Mouse (Mus musculus) midbrain, embryonic 11.5 days (tissue): ENCODE measurements around the gene Gm10799. TPM values are rescaled to one million over a fixed set of nuclear protein-coding genes. Genes with fewer than 3 reads are reported as not detected.

Experiments used
- ATAC-seq: fragments of 200-750 bp; cut with Nextera tagmentation; 2 replicates; pipeline ENCODE4 v1.8.0; 2017; ENCODE audit warnings: moderate TSS enrichment, moderate library complexity; ENCODE audit not compliant: low FRiP score
- DNase-seq: peaks from one replicate; pipeline ENCODE4 v3.0.0; 2015; ENCODE audit warnings: low spot score; ENCODE audit errors: missing footprints
- H3K27ac ChIP-seq: fragments of 300-500 bp; sonication (generic); 2 replicates; pipeline ENCODE4 v1.5.1; 2014; ENCODE audit warnings: low read depth, low read length
- H3K27me3 ChIP-seq: fragments of 300-500 bp; sonication (generic); 2 replicates; pipeline ENCODE4 v1.6.1; 2014; ENCODE audit warnings: mild to moderate bottlenecking, low read length, moderate library complexity, mixed read lengths; ENCODE audit not compliant: control insufficient read depth, insufficient read depth
- H3K36me3 ChIP-seq: fragments of 300-500 bp; sonication (generic); 2 replicates; pipeline ENCODE4 v1.6.1; 2014; ENCODE audit warnings: mild to moderate bottlenecking, low read length, moderate library complexity, mixed read lengths; ENCODE audit not compliant: control insufficient read depth, insufficient read depth
- H3K4me1 ChIP-seq: fragments of 300-500 bp; sonication (generic); 2 replicates; pipeline ENCODE4 v1.6.1; 2014; ENCODE audit warnings: low read length; ENCODE audit not compliant: control insufficient read depth, insufficient read depth
- H3K4me2 ChIP-seq: fragments of 300-500 bp; sonication (generic); 2 replicates; pipeline ENCODE4 v1.6.1; 2014; ENCODE audit warnings: mild to moderate bottlenecking, moderate library complexity
- H3K4me3 ChIP-seq: fragments of 300-500 bp; sonication (generic); 2 replicates; pipeline ENCODE4 v1.5.1; 2014; ENCODE audit warnings: low read depth, low read length
- H3K9ac ChIP-seq: fragments of 300-500 bp; sonication (generic); 2 replicates; pipeline ENCODE4 v1.6.1; 2014; ENCODE audit warnings: low read length
- H3K9me3 ChIP-seq: fragments of 300-500 bp; sonication (generic); 2 replicates; pipeline ENCODE4 v1.6.1; 2016; ENCODE audit warnings: low read length; ENCODE audit not compliant: control insufficient read depth
- WGBS: fragments of 180-500 bp; shearing (Covaris S2); extraction: QIAGEN DNeasy Blood & Tissue Kit; methylation state at CpG from one replicate; pipeline ENCODE4 v1.1.7; 2014; 5-methylcytosine and 5-hydroxymethylcytosine counted together
- polyA plus RNA-seq: library from polyadenylated mRNA; unstranded; fragments of >200 nt; fragmentation: Nextera tagmentation; extraction: Ambion mirVana; gene quantifications from 2 replicates; pipeline ENCODE4 v1.2.1, GENCODE M21; 2014

The Gm10799 gene
- polyA plus RNA-seq, 1 experiment from 2014 or later, result not detected

DNA sequence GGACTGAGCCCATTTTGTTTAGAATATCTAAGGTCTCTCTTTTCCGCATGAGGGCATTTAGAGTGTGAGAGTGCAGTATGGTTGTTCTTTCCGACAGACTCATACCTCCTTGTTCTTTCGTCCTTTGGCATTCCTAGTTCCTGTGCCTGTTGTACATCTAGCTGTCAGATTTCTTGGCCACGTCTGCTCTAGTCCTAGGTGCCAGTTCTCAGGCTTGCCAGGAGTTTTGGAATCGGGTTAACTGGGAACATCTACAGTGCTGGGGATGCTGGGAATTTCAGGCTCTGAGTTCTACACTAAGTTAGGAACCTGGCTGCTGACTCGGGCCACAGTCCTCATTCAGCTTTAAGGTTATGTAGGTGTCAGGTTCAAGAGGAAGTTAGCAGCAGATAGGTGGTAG is 32.8 kb downstream of the Gm10799 start:
- peak; percentile 39 for DNase-seq
- WGBS, result 87% methylated on average over 6 of the region's 6 CpGs
- Histone ChIP-seq H3K36me3 (no peaks in the 10 kb centered on the region), H3K4me2 (no peak overlapping the region), H3K27me3 (no peaks in the 10 kb centered on the region), H3K9me3 (no peaks in the 10 kb centered on the region), H3K27ac (no peak overlapping the region), H3K4me1 (no peaks in the 10 kb centered on the region), H3K9ac (no peak overlapping the region), H3K4me3 (no peak overlapping the region)
- no peak for ATAC-seq

DNA sequence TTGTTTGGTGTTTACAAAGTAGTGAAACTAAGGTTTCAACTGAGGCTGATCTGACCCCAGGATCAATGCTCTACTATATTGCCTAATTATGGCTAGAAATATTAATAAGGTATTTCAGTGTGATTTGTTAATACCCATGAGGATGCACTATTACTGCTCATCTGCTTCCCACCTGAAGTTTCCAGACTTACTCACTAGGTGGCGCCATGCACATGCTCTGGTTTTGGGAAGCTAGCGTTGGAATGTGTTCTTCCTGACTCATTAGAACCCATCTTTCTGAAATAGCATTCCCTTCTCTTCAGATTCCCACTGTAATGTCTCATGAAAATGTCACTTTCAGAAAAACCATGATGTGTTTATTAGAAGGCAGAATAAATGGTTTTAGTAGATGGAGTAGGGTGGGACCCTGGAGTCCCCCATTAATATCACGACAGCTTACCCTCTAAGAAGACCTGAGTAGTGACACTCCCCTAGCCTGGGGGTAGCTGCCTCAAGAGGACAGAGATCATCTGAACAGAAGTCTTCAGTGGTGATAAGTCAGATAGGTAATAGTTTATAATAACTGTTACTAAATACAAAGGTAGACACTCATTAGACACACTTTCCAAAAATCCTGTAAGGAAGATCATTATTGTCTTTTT is 33.4 kb downstream of the Gm10799 start:
- H3K4me1 ChIP-seq, result no peaks in the 10 kb centered on the region
- WGBS, result 31% methylated on average over 3 of the region's 3 CpGs
- H3K4me2 ChIP-seq, result no peak overlapping the region
- peak; percentile 98 for DNase-seq
- H3K9me3 ChIP-seq, result no peaks in the 10 kb centered on the region
- ATAC-seq, result no peak
- no peak overlapping the region for H3K9ac ChIP-seq
- H3K27ac ChIP-seq, result no peak overlapping the region
- H3K27me3 ChIP-seq, result no peaks in the 10 kb centered on the region
- no peak overlapping the region for H3K4me3 ChIP-seq
- no peaks in the 10 kb centered on the region for H3K36me3 ChIP-seq

DNA sequence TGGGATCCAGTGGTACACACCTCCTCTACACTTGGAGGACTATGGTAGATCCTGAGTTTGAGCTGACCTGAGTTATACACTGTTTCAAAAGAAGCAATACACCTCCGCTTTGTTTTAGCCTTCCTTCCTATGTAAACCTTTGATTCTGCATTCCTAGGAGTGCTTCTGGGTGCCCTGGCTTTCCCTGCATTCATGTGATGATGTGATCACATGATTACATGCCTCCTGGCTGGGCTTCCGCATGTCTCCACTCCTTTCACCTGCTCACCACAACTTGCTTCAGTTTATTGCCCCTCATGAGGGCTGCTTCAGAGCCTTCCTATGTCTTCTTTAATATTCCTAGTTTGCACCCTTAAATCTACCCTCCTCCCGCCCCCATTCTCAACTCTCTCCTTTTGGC is 36.3 kb downstream of the Gm10799 start:
- peaks cover 11% of the 10 kb centered on the region for H3K4me1 ChIP-seq
- H3K27ac ChIP-seq, result no peak overlapping the region
- DNase-seq (peak; percentile 39), ATAC-seq (no peak)
- H3K9ac ChIP-seq, result no peak overlapping the region
- H3K4me3 ChIP-seq, result no peak overlapping the region
- H3K4me2 ChIP-seq, result no peak overlapping the region
- no peaks in the 10 kb centered on the region for H3K36me3 ChIP-seq
- H3K9me3 ChIP-seq, result no peaks in the 10 kb centered on the region
- WGBS, result 86% methylated on average over 3 of the region's 3 CpGs
- no peaks in the 10 kb centered on the region for H3K27me3 ChIP-seq

DNA sequence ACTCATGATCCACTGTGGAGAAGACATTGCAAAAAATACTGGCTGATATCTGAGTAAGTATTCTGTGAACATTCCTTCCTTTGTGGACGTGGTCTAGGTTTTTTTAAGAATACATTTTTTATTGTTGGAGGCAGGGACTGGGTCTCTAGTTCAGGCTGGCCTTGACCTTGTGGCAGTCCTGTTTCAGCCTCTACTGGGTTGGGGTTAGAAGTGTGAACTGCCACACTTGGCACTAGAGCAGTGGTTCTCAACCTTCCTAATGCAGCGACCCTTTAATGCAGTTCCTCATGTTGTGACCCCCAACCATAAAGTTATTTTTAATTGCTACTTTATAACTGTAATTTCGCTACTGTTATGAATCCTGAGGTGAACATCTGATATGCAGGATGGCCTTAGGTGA is 38.0 kb downstream of the Gm10799 start:
- DNase-seq, result peak; percentile 41
- H3K4me1 ChIP-seq, result peaks cover 11% of the 10 kb centered on the region
- H3K27me3 ChIP-seq, result no peaks in the 10 kb centered on the region
- 90% methylated on average over 3 of the region's 3 CpGs for WGBS
- no peaks in the 10 kb centered on the region for H3K36me3 ChIP-seq
- no peak overlapping the region for H3K4me2 ChIP-seq
- no peaks in the 10 kb centered on the region for H3K9me3 ChIP-seq
- ATAC-seq, result no peak
- H3K9ac ChIP-seq, result no peak overlapping the region
- no peak overlapping the region for H3K27ac ChIP-seq
- H3K4me3 ChIP-seq, result no peak overlapping the region

DNA sequence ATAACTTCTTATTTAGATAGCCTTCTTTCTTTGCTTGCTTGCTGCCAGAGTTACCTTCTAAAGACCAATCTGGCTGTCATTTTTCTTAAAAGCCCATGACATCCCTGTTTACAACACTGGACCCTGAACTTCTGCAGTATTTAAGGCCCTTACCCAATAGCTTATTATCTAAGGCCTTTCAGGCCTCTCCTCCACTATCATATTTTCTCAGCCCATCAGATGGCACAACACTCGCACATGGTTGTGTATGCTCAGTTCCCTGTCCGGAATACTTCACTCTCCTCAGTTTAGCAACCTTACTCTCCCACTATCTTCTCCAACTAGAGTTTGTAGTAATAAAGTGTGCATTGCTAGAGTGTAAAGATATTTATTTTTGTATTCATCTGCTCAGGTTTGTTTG is 39.3 kb downstream of the Gm10799 start:
- no peak for ATAC-seq
- peak overlapping the region; percentile 58 for H3K4me2 ChIP-seq

DNA sequence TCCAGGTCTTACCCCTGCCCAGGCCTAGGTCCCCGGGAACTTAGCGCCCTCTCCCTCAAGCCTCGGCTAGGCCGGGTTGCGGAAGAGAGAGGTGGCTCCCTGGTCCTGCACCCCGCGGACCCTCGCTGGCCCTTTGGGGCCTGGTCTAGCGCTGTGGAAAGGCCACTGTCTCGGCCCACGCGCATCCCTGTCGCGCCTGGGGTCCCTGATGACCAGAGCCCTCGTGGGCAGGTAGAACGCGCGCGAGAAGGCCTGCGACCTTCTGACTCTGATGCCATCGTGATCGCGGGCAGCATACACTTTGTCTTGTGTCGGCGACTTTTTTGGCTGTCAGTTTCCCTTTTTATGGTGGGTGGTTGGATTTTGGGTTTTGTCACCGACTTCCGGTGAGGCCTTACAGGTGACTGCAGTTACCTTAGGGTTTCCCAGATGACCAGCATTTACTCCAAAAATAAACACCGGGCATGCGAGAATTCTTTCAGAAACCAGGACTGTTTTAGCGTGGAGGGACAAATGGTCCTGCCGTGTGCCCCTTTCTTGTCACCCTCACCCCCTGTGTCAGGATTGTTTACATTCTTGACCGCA is 40.1 kb downstream of the Gm10799 start, which contains the start of gene 4931422A03Rik:
TSS of gene 4931422A03Rik (minus strand) at position 223 of the 585 bp plus-strand sequence.
- Histone ChIP-seq H3K27ac (peak within 1 kb of the TSS; percentile 20; the same call in 1 of the 2 replicates), H3K9ac (peak within 1 kb of the TSS; percentile 97), H3K27me3 (no peaks in the 10 kb centered on the region), H3K9me3 (no peaks in the 10 kb centered on the region), H3K4me1 (peaks cover 11% of the 10 kb centered on the region), H3K36me3 (no peaks in the 10 kb centered on the region), H3K4me2 (peak within 1 kb of the TSS; percentile 58), H3K4me3 (peak within 1 kb of the TSS; percentile 94)
- 2% methylated on average over 32 of the region's 32 CpGs for WGBS
- no peak; the same call in 1 of the 2 replicates for ATAC-seq
- DNase-seq, result peak; percentile 87

More for the DNA sequence above, 39.3 kb downstream of the Gm10799 start:
- Histone ChIP-seq H3K9me3 (no peaks in the 10 kb centered on the region), H3K9ac (no peak overlapping the region), H3K27me3 (no peaks in the 10 kb centered on the region), H3K36me3 (no peaks in the 10 kb centered on the region), H3K4me3 (peak overlapping the region; percentile 94; the same call in 1 of the 2 replicates), H3K27ac (no peak overlapping the region), H3K4me1 (peaks cover 11% of the 10 kb centered on the region)
- DNase-seq, result peak; percentile 62
- 86% methylated on average over 2 of the region's 2 CpGs for WGBS

DNA sequence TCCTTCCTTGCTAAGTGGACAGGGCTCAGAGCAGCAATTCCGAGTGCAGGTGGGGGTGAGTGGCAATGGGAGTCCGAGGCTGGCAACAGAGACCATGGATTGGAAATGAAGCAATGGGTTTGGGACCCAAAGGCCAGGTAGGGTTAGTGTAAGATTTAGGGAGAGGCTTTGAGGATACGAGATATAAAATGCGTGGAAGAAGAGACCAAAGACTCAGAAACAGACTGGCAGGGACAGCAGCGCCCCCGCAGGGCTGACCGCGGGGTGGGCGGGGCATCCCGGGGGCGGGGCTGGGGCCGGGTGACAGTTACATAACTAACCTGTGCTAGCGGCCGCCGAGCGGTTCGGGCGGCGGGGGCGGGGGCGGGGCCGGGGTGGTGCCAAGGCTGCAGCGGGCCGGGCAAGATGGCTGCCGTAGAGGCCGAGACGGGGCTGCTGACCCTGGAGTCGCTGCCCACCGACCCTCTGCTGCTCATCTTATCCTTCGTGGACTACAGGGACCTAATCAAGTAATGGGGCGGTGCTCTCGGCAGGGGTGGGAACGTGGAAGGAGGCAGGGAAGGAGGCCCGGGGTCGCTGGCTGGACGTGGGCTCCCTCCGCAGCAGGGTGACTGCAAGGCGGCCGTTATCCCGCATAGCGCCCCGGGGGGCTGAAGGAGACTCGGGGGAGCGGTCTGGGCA is 40.8 kb downstream of the Gm10799 start, which contains the start of gene Fbxo3:
TSS of gene Fbxo3 (plus strand) at position 264 of the 681 bp plus-strand sequence.
- H3K27me3 ChIP-seq, result no peaks in the 10 kb centered on the region
- peak within 1 kb of the TSS; percentile 20; the same call in 1 of the 2 replicates for H3K27ac ChIP-seq
- peaks cover 11% of the 10 kb centered on the region for H3K4me1 ChIP-seq
- ATAC-seq (peak; percentile 99), DNase-seq (peak; percentile 97)
- H3K4me3 ChIP-seq, result peak within 1 kb of the TSS; percentile 94
- 1% methylated on average over 44 of the region's 44 CpGs for WGBS
- H3K36me3 ChIP-seq, result no peaks in the 10 kb centered on the region
- peak within 1 kb of the TSS; percentile 58 for H3K4me2 ChIP-seq
- H3K9ac ChIP-seq, result peak within 1 kb of the TSS; percentile 97
- no peaks in the 10 kb centered on the region for H3K9me3 ChIP-seq

DNA sequence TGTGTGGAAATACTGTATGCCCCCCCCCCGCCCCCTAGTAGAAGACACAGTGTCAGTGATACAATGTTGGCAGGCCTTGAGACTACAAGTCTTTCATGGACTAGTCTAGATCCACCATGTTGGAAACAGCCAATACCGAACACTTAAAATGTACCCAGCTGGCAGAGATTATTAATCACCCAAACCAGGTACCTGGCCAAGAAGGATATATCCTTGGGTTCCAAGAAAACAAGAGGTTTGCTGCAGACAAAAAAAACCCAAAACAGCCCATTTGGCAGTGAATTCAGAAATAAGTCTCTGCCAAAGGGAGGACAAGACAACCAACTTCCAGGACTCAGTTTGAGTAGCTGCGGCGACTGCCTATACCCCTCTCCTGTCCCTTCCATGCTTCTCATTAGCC is 43.7 kb downstream of the Gm10799 start:
- Histone ChIP-seq H3K9me3 (no peaks in the 10 kb centered on the region), H3K4me3 (no peak overlapping the region), H3K36me3 (no peaks in the 10 kb centered on the region), H3K9ac (no peak overlapping the region), H3K4me2 (no peak overlapping the region), H3K4me1 (peaks cover 11% of the 10 kb centered on the region), H3K27ac (no peak overlapping the region), H3K27me3 (no peaks in the 10 kb centered on the region)
- DNase-seq (peak; percentile 54), ATAC-seq (no peak)
- 90% methylated on average over 4 of the region's 4 CpGs for WGBS

DNA sequence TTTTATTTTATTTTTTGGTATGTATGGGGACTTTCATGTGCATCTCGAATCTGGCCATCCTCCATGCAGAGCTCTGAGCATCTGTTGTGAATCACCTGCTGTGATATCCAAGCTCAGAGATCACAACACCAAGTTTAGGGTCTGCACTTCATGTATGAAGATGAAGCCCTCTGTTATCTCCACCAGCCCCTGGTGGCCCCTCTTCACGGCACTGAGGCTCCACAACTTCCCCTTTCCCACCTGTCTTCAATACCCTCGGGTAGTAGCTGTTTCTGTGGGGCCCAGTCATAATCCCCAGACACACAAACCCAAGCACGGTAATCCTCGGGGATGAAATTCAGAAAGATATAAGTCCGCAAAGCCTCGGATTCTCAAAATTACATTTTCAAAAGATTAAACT is 45.3 kb downstream of the Gm10799 start:
- no peak overlapping the region for H3K27ac ChIP-seq
- peak; percentile 4 for DNase-seq
- no peak overlapping the region for H3K4me2 ChIP-seq
- H3K36me3 ChIP-seq, result no peaks in the 10 kb centered on the region
- no peak for ATAC-seq
- no peak overlapping the region for H3K9ac ChIP-seq
- no peaks in the 10 kb centered on the region for H3K9me3 ChIP-seq
- H3K4me1 ChIP-seq, result no peaks in the 10 kb centered on the region
- no peaks in the 10 kb centered on the region for H3K27me3 ChIP-seq
- no peak overlapping the region for H3K4me3 ChIP-seq
- WGBS, result 81% methylated on average over 7 of the region's 7 CpGs
